Comparison of ENCODE assay signal across 18 mouse cellular contexts in genomic region chr19:24971307-24971706, GRCm38 (mm10). TPM values are rescaled to one million over a fixed set of nuclear protein-coding genes. Genes with fewer than 3 reads are reported as not detected.
DNase-seq lines count a peak whose midpoint lies in the region; TF ChIP-seq lines count a peak whose summit lies in the region.
"Had no signal": no experiment of that assay in that cellular context is flagged by ENCODE, and none has a peak within 500 bp of the region (broad histone marks: within the 10 kb centered on the region; RNA-seq: fewer than 3 reads in every experiment).

No protein-coding gene starts in this region.

- no peak for TF ChIP-seq RAD21 in CH12.LX (IDR thresholded peaks at IDR 0.05; ENCODE audit: low read depth, low read length)

- WGBS in macrophage (ENCODE audit: missing documents), result 0% methylated on average over 7 of the region's 7 CpGs

- in situ Hi-C loops in CH12.LX (cut with MboI; ENCODE audit: low pct_ligation_motif_present, low pct_unique_long_range_greater_than_20kb, low sequenced_read_pairs), result no loop called here

- H3K36me3 ChIP-seq in CH12.LX (replicated peaks in 1 of 2; ENCODE audit: control insufficient read depth in 1 of 2, insufficient read depth in 1 of 2, low read length in 1 of 2), result no peaks in the 10 kb centered on the region
- H3K36me3 ChIP-seq in macrophage (ENCODE audit: inconsistent target), result no peaks in the 10 kb centered on the region
- no peaks in the 10 kb centered on the region for H3K36me3 ChIP-seq in splenic B cell, adult 2 months (ENCODE audit: control insufficient read depth, insufficient read depth, low read length, poor library complexity, severe bottlenecking)
- H3K36me3 ChIP-seq: hindbrain, embryonic 13.5 days; liver, embryonic 12.5 days; neural tube, embryonic 13.5 days had no signal

- no peaks in the 10 kb centered on the region for H3K9me3 ChIP-seq in CH12.LX (replicated peaks; ENCODE audit: low read length)
- H3K9me3 ChIP-seq: forebrain, embryonic 13.5 days; hindbrain, embryonic 13.5 days; liver, embryonic 12.5 days; neural tube, embryonic 13.5 days had no signal

- H3K27ac ChIP-seq in CH12.LX (ENCODE audit: insufficient read depth, low read depth) (no peak overlapping the region), macrophage (peak overlapping the region; percentile 46)
- H3K27ac ChIP-seq: forebrain, embryonic 13.5 days; heart, adult 2 months; hindbrain, embryonic 13.5 days; liver, embryonic 12.5 days; neural tube, embryonic 13.5 days had no signal

- TF ChIP-seq POLR2A in CH12.LX (IDR thresholded peaks at IDR 0.05; ENCODE audit: low read depth, low read length), result no peak

- H3K4me1 ChIP-seq in CH12.LX (ENCODE audit: control insufficient read depth in 1 of 2, insufficient read depth in 2 of 2), result peaks cover 6 to 34% of the 10 kb centered on the region in 2 experiments
- H3K4me1 ChIP-seq: forebrain, embryonic 13.5 days; hindbrain, embryonic 13.5 days; liver, embryonic 12.5 days; neural tube, embryonic 13.5 days had no signal

- no peak overlapping the region for H3K4me3 ChIP-seq in CH12.LX (replicated peaks in 1 of 3; ENCODE audit: low read depth in 2 of 3, low read length in 2 of 3, poor library complexity in 1 of 3)
- no peak overlapping the region for H3K4me3 ChIP-seq in macrophage (ENCODE audit: inconsistent target)
- H3K4me3 ChIP-seq: forebrain, embryonic 13.5 days; heart, adult 2 months; hindbrain, embryonic 13.5 days; liver, embryonic 12.5 days; neural tube, embryonic 13.5 days had no signal

- TF ChIP-seq CTCF in CH12.LX (conservative IDR thresholded peaks at IDR 0.05 in 1 of 2, IDR thresholded peaks at IDR 0.05 in 1 of 2; ENCODE audit: low read depth in 2 of 2, low read length in 2 of 2), result no peak

- no peak overlapping the region for H3K9ac ChIP-seq in CH12.LX (ENCODE audit: insufficient read depth, low read depth)
- H3K9ac ChIP-seq: forebrain, embryonic 13.5 days; hindbrain, embryonic 13.5 days; liver, embryonic 12.5 days; neural tube, embryonic 13.5 days had no signal

- dilution Hi-C loops in CH12.LX (cut with MboI; ENCODE audit: extremely low pct_ligation_motif_present, extremely low pct_unique_long_range_greater_than_20kb, low sequenced_read_pairs), result no loop called here

- peak; percentile 16 for DNase-seq in lung, postnatal 25 days (ENCODE audit: low spot score)
- DNase-seq in lung, postnatal 10 days, result no peak
- DNase-seq in CH12.LX (ENCODE audit: extremely low read depth), result peak; percentile 67
- DNase-seq in splenic B cell, adult 2 months (ENCODE audit: low read depth, low spot score), result peak; percentile 64
- no peak for DNase-seq in embryo, embryonic 10.5 days (ENCODE audit: low spot score)
- DNase-seq in layer of hippocampus, adult 9-10 months (ENCODE audit: low spot score), result no peak
- DNase-seq: cerebellum, adult 11 months; cerebellum, postnatal 25 days; heart, adult 2 months; kidney, adult 11 months; kidney, postnatal 14 days; lung, postnatal 14 days; thymus, postnatal 25 days had no signal

- TF ChIP-seq EP300 in CH12.LX (IDR thresholded peaks at IDR 0.05; ENCODE audit: low read length), result peak; percentile 35; the same call in 1 of the 2 replicates

- H3K79me2 ChIP-seq in CH12.LX (replicated peaks; ENCODE audit: control insufficient read depth, extremely low read depth, insufficient read depth, poor library complexity, severe bottlenecking) (no peaks in the 10 kb centered on the region), macrophage (ENCODE audit: inconsistent target) (no peaks in the 10 kb centered on the region)

- no peaks in the 10 kb centered on the region for H3K27me3 ChIP-seq in CH12.LX (replicated peaks)
- no peaks in the 10 kb centered on the region for H3K27me3 ChIP-seq in splenic B cell, adult 2 months (ENCODE audit: control insufficient read depth, insufficient read depth, low read length, poor library complexity, severe bottlenecking)
- H3K27me3 ChIP-seq: forebrain, embryonic 13.5 days; hindbrain, embryonic 13.5 days; liver, embryonic 12.5 days; neural tube, embryonic 13.5 days had no signal

- H3K4me2 ChIP-seq in CH12.LX (ENCODE audit: insufficient read depth, low read depth, poor library complexity, severe bottlenecking), result peak overlapping the region; percentile 11; the same call in 1 of the 2 replicates
- H3K4me2 ChIP-seq: forebrain, embryonic 13.5 days; hindbrain, embryonic 13.5 days; liver, embryonic 12.5 days; neural tube, embryonic 13.5 days had no signal

TF ChIP-seq in CH12.LX, 34 proteins besides CTCF, POLR2A, EP300 and RAD21:
- TF ChIP-seq BHLHE40 (IDR thresholded peaks at IDR 0.05; ENCODE audit: low read depth, low read length), result peak; percentile 69
- no peak for TF ChIP-seq USF2 (conservative IDR thresholded peaks at IDR 0.05; ENCODE audit: low read depth, low read length)
- TF ChIP-seq ZC3H11A (IDR thresholded peaks at IDR 0.05; ENCODE audit: low read depth, low read length), result no peak
- no peak for TF ChIP-seq USF1 (IDR thresholded peaks at IDR 0.05; ENCODE audit: low read depth, low read length)
- TF ChIP-seq ELF1 (IDR thresholded peaks at IDR 0.05; ENCODE audit: low read depth, low read length), result peak; percentile 82
- TF ChIP-seq MEF2A (IDR thresholded peaks at IDR 0.05; ENCODE audit: borderline replicate concordance, low read depth, low read length), result 0 out of 2 replicates have a peak, but pooled peaks have one; percentile 17
- TF ChIP-seq RCOR1 (conservative IDR thresholded peaks at IDR 0.05; ENCODE audit: low read depth, low read length), result no peak
- no peak for TF ChIP-seq GABPA (IDR thresholded peaks at IDR 0.05; ENCODE audit: insufficient replicate concordance, low read depth, low read length)
- no peak for TF ChIP-seq HCFC1 (IDR thresholded peaks at IDR 0.05; ENCODE audit: low read depth, low read length)
- peak; percentile 64 for TF ChIP-seq IRF4 (IDR thresholded peaks at IDR 0.05; ENCODE audit: low read depth, low read length)
- TF ChIP-seq ETS1 (conservative IDR thresholded peaks at IDR 0.05; ENCODE audit: low read depth, low read length), result peak; percentile 14; the same call in 1 of the 2 replicates
- no peak for TF ChIP-seq SMC3 (IDR thresholded peaks at IDR 0.05; ENCODE audit: low read depth, low read length)
- peak; percentile 64 for TF ChIP-seq NRF1 (IDR thresholded peaks at IDR 0.05; ENCODE audit: low read depth, low read length)

RNA-seq across cellular contexts. Expression of gene Cbwd1, which starts 9.9 kb away (rescaled TPM):
- total RNA-seq in CH12.LX (2012; rRNA removed) (21.6 and 27.2 TPM in 2 replicates), CH12.LX (2014; rRNA removed) (50.9 and 59.5 TPM in 2 replicates)
- polyA plus RNA-seq in CH12.LX (2012; ENCODE audit: insufficient read length, low read depth) (26.3 and 29.5 TPM in 2 replicates), macrophage (2018) (8.8 to 12.9 TPM (median 11.9 TPM) in 3 replicates)
- 10 to 100 TPM in 23 of 26 experiments, 1 to 10 TPM in 3; 6.4 to 31.6 (median 21.5) TPM for total RNA-seq in macrophage (2018; cell fraction: chromatin; rRNA removed)
- total RNA-seq in macrophage (2018; cell fraction: cytosol; rRNA removed), result 10 to 100 TPM in 4 of 26 experiments, 1 to 10 TPM in 22; 5.7 to 12.2 (median 8.3) TPM
- total RNA-seq in macrophage (2018; cell fraction: nucleus; rRNA removed), result 10 to 100 TPM in 12 of 26 experiments, 1 to 10 TPM in 14; 2.2 to 19.5 (median 9.8) TPM

RNA-seq across cellular contexts. Expression of gene Dock8, which starts 28.0 kb away (rescaled TPM):
- total RNA-seq in CH12.LX (2012; rRNA removed), result 22.4 and 26.4 TPM in 2 replicates
- 9.8 and 13.6 TPM in 2 replicates for total RNA-seq in CH12.LX (2014; rRNA removed)
- polyA plus RNA-seq in CH12.LX (2012; ENCODE audit: insufficient read length, low read depth), result 33.9 and 37.5 TPM in 2 replicates
- 100 to 1,000 TPM in 21 of 26 experiments, 10 to 100 TPM in 5; 26.4 to 284 (median 186) TPM for total RNA-seq in macrophage (2018; cell fraction: chromatin; rRNA removed)
- total RNA-seq in macrophage (2018; cell fraction: cytosol; rRNA removed), result 100 to 1,000 TPM in 1 of 26 experiments, 10 to 100 TPM in 25; 43.4 to 106 (median 61.6) TPM
- 100 to 1,000 TPM in 19 of 26 experiments, 10 to 100 TPM in 7; 29.5 to 215 (median 138) TPM for total RNA-seq in macrophage (2018; cell fraction: nucleus; rRNA removed)
- 41.2 to 71.9 TPM (median 45.5 TPM) in 3 replicates for polyA plus RNA-seq in macrophage (2018)

Comparison
In these comparisons a context has a peak if more than half of its experiments do, and no peak if none do; other contexts are left out.
1. DNase-seq: peak in lung, postnatal 25 days (single experiment), CH12.LX (single experiment) and splenic B cell, adult 2 months (single experiment); none in lung, postnatal 10 days (single experiment), embryo, embryonic 10.5 days (single experiment) and layer of hippocampus, adult 9-10 months (single experiment).